Mouse (Mus musculus): ENCODE results near the gene Glrx. TPM values are rescaled to one million over a fixed set of nuclear protein-coding genes. Genes with fewer than 3 reads are reported as not detected.
"Not testable (repeated sequence)": the region's sequence is repeated elsewhere in the genome, so short reads cannot be mapped to it uniquely, and the experiment has no call there.

The Glrx gene
- polyA plus RNA-seq, 1 experiment from 2014 or later, result 50.6 TPM

DNA sequence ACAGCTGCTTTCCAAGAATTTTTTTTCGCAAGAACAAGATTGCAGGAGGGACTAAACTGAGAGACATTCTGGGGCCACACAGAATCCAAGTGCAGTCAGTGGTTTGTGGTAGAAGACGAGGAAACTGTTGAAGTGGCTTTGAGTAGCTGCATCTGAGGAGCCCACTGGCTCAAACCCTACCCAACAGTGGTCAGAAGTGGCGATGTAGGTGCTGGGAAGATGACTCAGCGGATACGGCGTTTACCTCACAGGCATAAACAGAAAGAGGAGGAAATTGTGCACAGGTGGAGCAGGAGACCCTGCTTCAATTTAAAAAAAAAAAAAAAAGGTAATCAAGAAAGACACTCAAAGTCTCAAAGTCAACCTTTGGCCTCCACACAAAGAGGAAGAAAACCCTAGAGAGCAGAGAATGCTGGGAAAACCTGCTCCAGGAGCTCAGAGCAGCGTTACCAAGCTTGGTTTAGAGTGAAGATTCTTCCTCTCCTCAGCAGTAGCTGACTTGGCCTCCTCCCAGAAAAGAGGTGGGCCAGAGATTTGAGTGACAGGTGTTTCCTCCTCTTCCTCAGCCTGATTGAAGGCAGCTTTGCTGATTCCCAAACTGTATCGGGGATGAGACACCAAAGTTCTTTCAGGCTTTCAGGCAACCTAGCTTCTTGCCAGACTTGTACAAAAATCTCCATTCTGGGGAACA lies 4.5 kb downstream of the Glrx start:
- Histone ChIP-seq H3K4me3 (no peak overlapping the region), H3K9me3 (no peaks in the 10 kb centered on the region), H3K27ac (no peak overlapping the region), H3K36me3 (peaks cover 8% of the 10 kb centered on the region; the same call in 1 of the 2 replicates), H3K27me3 (ENCODE audit: insufficient read depth, poor library complexity, severe bottlenecking) (no peaks in the 10 kb centered on the region), H3K4me1 (peaks cover 28% of the 10 kb centered on the region)
- DNase-seq (ENCODE audit: low spot score), result no peak
- WGBS, result 81% methylated on average over 8 of the region's 8 CpGs

DNA sequence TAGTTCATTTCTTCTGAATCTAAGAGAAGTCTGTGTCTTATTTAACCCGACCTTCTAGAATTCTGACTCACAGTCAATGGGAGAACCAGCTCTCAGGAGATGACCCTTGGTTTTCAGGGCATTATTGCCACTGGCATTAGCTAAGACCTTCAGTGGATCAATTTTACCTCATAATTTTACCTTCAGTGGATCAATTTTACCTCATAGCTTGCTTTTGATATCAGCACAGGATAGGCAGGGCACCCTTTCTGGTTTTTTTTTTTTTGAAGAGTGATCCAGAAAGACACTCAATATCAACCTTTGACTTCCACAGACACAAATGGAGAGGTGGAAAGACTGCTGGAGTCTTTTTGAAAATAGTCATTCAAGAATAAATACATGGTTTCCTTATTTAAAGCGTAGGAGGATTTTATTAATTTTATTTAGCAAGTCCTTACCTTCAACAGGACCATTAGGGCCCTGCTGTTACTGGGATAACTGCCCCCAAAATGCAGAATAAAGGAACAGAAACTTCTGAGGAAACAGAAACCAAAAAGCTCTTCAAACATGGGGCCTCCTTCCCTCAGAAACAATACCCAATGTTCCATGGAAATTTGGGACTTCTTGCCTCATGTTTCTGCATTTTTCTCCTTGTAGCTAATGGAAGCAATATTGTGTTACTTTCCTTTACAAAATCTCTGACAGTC lies 5.3 kb downstream of the Glrx start:
- H3K27me3 ChIP-seq (ENCODE audit: insufficient read depth, poor library complexity, severe bottlenecking), result no peaks in the 10 kb centered on the region
- DNase-seq (ENCODE audit: low spot score), result no peak
- 93% methylated on average over 2 of the region's 2 CpGs for WGBS
- H3K27ac ChIP-seq, result no peak overlapping the region
- no peaks in the 10 kb centered on the region for H3K9me3 ChIP-seq
- no peak overlapping the region for H3K4me3 ChIP-seq
- peaks cover 10% of the 10 kb centered on the region; the same call in 1 of the 2 replicates for H3K36me3 ChIP-seq
- peaks cover 23% of the 10 kb centered on the region for H3K4me1 ChIP-seq

GRCm38 (mm10) chr13:75845519-75846166 lies 6.0 kb downstream of the Glrx start:
- H3K4me1 ChIP-seq, result peaks cover 17% of the 10 kb centered on the region
- peaks cover 12% of the 10 kb centered on the region; the same call in 1 of the 2 replicates for H3K36me3 ChIP-seq
- H3K27ac ChIP-seq, result no peak overlapping the region
- DNase-seq (ENCODE audit: low spot score), result no peak
- H3K9me3 ChIP-seq, result no peaks in the 10 kb centered on the region
- H3K4me3 ChIP-seq, result no peak overlapping the region
- H3K27me3 ChIP-seq (ENCODE audit: insufficient read depth, poor library complexity, severe bottlenecking), result no peaks in the 10 kb centered on the region
- 58% methylated on average over 4 of the region's 4 CpGs for WGBS

- DNase-seq (ENCODE audit: low spot score), result no peak
- Histone ChIP-seq H3K27ac (no peak overlapping the region), H3K9me3 (no peaks in the 10 kb centered on the region), H3K4me1 (peaks cover 4% of the 10 kb centered on the region; the same call in 1 of the 2 replicates), H3K36me3 (peaks cover 14% of the 10 kb centered on the region; the same call in 1 of the 2 replicates), H3K4me3 (no peak overlapping the region), H3K27me3 (ENCODE audit: insufficient read depth, poor library complexity, severe bottlenecking) (no peaks in the 10 kb centered on the region)
- WGBS, result 81% methylated on average over 6 of the region's 6 CpGs
Measured at GRCm38 (mm10) chr13:75847027-75847426, 7.4 kb downstream of the Glrx start.

GRCm38 (mm10) chr13:75852027-75852426 lies 12.4 kb downstream of the Glrx start:
- no peaks in the 10 kb centered on the region for H3K27me3 ChIP-seq (ENCODE audit: insufficient read depth, poor library complexity, severe bottlenecking)
- H3K27ac ChIP-seq, result no peak overlapping the region
- 79% methylated on average over 4 of the region's 4 CpGs for WGBS
- no peak overlapping the region for H3K4me3 ChIP-seq
- peaks cover 13% of the 10 kb centered on the region; the same call in 1 of the 2 replicates for H3K36me3 ChIP-seq
- no peaks in the 10 kb centered on the region for H3K4me1 ChIP-seq
- no peak for DNase-seq (ENCODE audit: low spot score)
- no peaks in the 10 kb centered on the region for H3K9me3 ChIP-seq

DNA sequence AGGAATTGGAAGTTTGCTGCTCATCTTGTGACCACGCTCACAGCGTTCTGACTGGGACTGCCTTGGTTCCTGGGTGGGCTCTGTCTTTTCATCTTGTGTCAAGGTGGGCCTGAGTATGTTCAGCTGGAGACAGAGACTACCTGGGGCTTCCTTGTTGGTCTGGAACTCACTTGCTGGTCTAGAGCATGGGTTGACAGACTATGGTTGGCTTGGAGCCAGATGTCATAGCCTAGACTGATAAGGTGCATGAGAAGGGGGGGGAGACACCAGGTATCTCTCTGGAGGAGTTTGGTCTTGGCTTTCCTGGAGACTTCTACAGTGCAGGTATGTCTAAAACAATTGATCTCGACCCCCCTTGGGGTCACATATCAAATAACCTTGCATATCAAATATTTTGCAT lies 13.4 kb downstream of the Glrx start:
- WGBS, result 92% methylated on average over 3 of the region's 3 CpGs
- DNase-seq (ENCODE audit: low spot score), result no peak
- Histone ChIP-seq H3K36me3 (peaks cover 5% of the 10 kb centered on the region; the same call in 1 of the 2 replicates), H3K4me1 (no peaks in the 10 kb centered on the region), H3K27ac (no peak overlapping the region), H3K4me3 (no peak overlapping the region), H3K27me3 (ENCODE audit: insufficient read depth, poor library complexity, severe bottlenecking) (no peaks in the 10 kb centered on the region), H3K9me3 (no peaks in the 10 kb centered on the region)

DNA sequence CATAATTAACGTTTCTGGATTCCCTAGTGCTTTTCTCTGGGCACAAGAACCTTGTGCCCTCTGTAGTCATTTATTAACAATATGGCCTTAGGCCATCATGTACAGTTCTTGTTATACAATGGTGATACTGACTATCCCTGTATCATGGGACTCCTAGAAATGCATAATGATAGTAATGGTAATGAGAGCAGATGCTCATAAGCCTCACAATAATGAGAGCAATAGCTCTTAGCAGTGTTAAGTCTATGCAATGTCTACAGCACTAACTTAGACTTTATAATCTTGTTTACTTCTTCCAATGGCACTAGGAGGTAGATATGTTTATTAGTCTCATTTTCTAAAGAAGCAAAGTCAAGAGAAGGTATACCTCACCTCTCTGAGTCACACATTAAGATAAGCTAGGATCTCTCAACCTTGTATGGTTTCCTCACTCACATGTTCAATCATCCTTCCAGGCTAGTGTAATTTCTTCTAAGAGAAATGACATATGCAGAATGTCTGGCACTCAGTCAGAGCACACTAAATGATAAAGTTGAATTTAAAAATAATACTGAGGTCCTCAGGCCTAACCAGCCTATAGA lies 19.7 kb downstream of the Glrx start:
- Histone ChIP-seq H3K36me3 (no peaks in the 10 kb centered on the region), H3K4me3 (no peak overlapping the region), H3K27ac (no peak overlapping the region), H3K9me3 (no peaks in the 10 kb centered on the region), H3K4me1 (no peaks in the 10 kb centered on the region), H3K27me3 (ENCODE audit: insufficient read depth, poor library complexity, severe bottlenecking) (no peaks in the 10 kb centered on the region)
- 68% methylated on average over 1 of the region's 1 CpGs for WGBS
- no peak for DNase-seq (ENCODE audit: low spot score)

- Histone ChIP-seq H3K27me3 (ENCODE audit: insufficient read depth, poor library complexity, severe bottlenecking) (no peaks in the 10 kb centered on the region), H3K9me3 (no peaks in the 10 kb centered on the region), H3K36me3 (peaks cover 15% of the 10 kb centered on the region; the same call in 1 of the 2 replicates), H3K4me1 (no peaks in the 10 kb centered on the region), H3K27ac (no peak overlapping the region), H3K4me3 (no peak overlapping the region)
- DNase-seq (ENCODE audit: low spot score), result no peak
Measured at GRCm38 (mm10) chr13:75865486-75866184, 26.0 kb downstream of the Glrx start.

GRCm38 (mm10) chr13:75867876-75868275 lies 28.2 kb downstream of the Glrx start:
- DNase-seq (ENCODE audit: low spot score), result no peak
- Histone ChIP-seq H3K27ac (no peak overlapping the region), H3K36me3 (peaks cover 33% of the 10 kb centered on the region; the same call in 1 of the 2 replicates), H3K9me3 (no peaks in the 10 kb centered on the region), H3K4me1 (no peaks in the 10 kb centered on the region), H3K27me3 (ENCODE audit: insufficient read depth, poor library complexity, severe bottlenecking) (no peaks in the 10 kb centered on the region), H3K4me3 (no peak overlapping the region)
- WGBS, result 89% methylated on average over 2 of the region's 2 CpGs

- 41% methylated on average over 4 of the region's 4 CpGs for WGBS
- Histone ChIP-seq H3K27ac (no peak overlapping the region), H3K9me3 (no peaks in the 10 kb centered on the region), H3K27me3 (ENCODE audit: insufficient read depth, poor library complexity, severe bottlenecking) (no peaks in the 10 kb centered on the region), H3K36me3 (peaks cover 58% of the 10 kb centered on the region), H3K4me3 (no peak overlapping the region), H3K4me1 (peaks cover 4% of the 10 kb centered on the region)
- DNase-seq (ENCODE audit: low spot score), result no peak
Measured at GRCm38 (mm10) chr13:75874608-75875376, 35.1 kb downstream of the Glrx start.

DNA sequence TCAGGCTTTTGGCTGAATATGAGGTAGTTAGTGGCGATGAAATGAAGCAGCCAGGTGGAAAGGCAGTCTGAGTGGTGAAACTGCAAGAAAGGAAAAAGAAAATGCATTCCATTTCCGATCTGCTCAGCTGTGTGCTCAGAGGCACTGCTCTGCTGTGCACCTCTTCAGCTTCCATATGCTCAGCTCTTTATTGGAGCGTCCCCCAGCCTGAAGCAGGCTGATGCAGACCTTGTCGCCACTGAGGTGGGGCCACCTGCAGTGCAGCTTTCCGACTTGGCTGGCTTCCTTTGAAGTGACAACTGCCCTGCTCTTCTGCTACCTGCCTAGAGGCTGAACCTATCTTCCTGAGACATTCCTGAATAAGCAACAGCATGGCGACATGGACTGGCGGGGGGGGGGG lies 36.5 kb downstream of the Glrx start:
- not testable (repeated sequence) for H3K4me1 ChIP-seq
- 76% methylated on average over 7 of the region's 7 CpGs for WGBS
- H3K36me3 ChIP-seq, result peaks cover 53% of the 10 kb centered on the region

DNA sequence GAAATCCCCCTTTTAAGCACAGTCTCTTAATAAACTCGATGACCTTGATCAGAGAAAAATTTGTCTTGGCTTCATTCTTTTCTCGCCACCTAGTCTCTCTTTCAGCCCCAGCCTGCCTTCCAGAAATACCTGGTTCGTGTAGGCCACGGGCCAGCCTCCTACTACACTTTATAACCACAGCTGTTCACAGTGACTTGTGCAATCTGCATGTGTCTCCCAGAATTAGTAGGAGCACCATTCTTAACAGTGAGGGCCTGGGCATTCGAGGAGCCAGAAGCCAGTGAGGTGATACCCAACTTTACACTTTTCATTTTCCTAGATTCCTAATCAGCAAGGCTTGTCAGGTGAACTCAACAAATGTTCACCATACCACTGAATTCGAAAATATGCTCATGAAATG lies 36.9 kb downstream of the Glrx start:
- H3K9me3 ChIP-seq, result no peaks in the 10 kb centered on the region
- H3K4me1 ChIP-seq, result peaks cover 4% of the 10 kb centered on the region
- peaks cover 49% of the 10 kb centered on the region for H3K36me3 ChIP-seq
- no peak overlapping the region for H3K4me3 ChIP-seq
- no peak for DNase-seq (ENCODE audit: low spot score)
- no peak overlapping the region for H3K27ac ChIP-seq
- no peaks in the 10 kb centered on the region for H3K27me3 ChIP-seq (ENCODE audit: insufficient read depth, poor library complexity, severe bottlenecking)
- WGBS, result 83% methylated on average over 6 of the region's 6 CpGs

More for the DNA sequence above, 36.5 kb downstream of the Glrx start:
- DNase-seq (ENCODE audit: low spot score); H3K4me3 ChIP-seq; H3K9me3 ChIP-seq; H3K27ac ChIP-seq; H3K27me3 ChIP-seq (ENCODE audit: insufficient read depth, poor library complexity, severe bottlenecking): not testable (repeated sequence)

All from heart, embryonic 10.5 days (tissue).